Mouse (Mus musculus): ENCODE data around the gene Rftn1.
"Not testable (repeated sequence)": the region's sequence is repeated elsewhere in the genome, so short reads cannot be mapped to it uniquely, and the experiment has no call there.

Rftn1 gene

GRCm38 (mm10) chr17:50127045-50127813 lies 63.2 kb downstream of the Rftn1 start:
- DNase-seq (ENCODE audit: low read depth, low spot score) = no peak

GRCm38 (mm10) chr17:50126545-50126944 lies 63.9 kb downstream of the Rftn1 start:
- DNase-seq (ENCODE audit: low read depth, low spot score) = no peak

DNA sequence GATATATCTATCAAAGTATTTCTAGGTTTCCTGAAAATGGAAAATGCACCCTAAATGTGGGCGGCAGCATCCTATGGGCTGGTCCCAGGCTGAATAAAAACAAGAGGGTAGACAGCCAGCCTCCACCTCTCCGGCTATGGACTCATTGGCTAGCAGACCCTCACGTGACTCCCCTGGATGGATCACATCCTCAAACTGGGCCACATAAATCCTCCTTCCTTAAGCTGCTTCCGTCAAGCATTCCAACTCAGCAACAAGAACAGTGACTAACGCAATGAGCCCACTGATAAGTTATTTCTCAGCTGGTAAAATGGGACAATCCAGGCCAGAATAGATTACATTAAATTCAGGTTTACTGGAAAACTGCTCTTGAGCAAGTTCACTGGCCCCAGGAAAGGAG lies 64.6 kb downstream of the Rftn1 start:
- no peak for DNase-seq (ENCODE audit: low read depth, low spot score)

DNA sequence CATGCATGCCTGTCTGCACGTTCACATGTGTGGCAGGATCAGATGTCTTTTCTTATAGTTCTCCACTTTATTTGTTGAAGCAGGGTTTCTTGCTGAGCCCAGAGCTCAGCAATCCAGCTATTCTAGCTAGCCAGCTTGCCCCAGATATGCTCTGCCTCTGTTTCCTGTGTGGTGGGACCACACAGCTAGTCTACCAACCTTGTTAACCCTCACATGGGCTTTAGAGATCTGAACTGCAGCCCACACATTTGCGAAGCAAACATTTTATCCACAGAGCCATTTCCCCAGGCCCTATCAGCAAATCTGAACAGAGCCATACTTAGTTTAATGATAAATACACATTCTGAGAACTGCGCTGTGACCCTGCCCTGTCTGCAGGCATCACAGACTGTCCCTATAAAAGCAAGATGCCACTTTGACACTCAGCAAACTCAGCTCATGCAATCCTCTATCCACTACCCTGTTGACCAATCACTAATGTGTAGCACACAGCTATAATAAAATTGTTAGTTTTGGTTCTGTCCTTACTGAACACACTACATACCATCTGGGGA lies 65.2 kb downstream of the Rftn1 start:
- DNase-seq (ENCODE audit: low read depth, low spot score) = no peak

DNA sequence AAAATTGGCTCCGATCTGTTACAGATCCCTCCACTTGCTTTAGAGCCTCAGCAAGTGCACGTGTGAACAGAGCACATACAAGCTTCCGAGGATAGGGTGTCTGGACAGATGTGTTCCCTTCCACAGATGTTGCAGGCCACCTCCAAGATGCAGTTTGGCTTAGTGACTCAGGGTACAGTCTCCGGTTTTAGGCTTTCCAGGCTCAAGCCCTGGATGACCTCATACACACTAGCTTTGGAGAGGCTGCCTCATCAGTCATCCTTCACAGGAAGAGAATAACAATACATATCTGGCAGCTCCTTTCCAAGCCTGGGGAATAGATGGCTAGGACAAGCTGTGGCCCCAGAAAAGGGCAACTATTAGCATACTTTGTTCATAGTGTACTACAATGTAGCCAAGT lies 65.8 kb downstream of the Rftn1 start:
- DNase-seq (ENCODE audit: low read depth, low spot score) = no peak

GRCm38 (mm10) chr17:50122555-50122954 lies 67.9 kb downstream of the Rftn1 start:
- no peak for DNase-seq (ENCODE audit: low read depth, low spot score)

DNA sequence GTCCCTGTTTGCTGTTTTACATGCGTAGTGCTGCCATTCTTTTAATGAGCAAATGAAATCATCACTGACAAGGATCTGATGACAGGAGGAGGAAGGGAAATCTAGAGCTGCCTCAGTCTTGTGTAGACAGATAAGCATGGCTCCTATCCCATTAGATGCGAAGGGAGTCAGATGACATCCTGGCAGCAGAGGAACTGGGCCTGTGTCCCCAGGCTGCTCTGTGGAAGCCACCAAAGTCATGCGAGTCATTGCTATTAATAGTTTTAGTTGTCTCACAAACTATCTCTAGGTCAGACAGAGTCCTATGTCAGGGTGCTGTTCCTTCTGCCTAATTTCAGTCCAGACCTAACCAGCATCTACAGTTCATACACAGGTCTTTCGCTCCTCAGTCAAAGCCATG lies 70.4 kb downstream of the Rftn1 start:
- DNase-seq (ENCODE audit: low read depth, low spot score) = no peak

DNA sequence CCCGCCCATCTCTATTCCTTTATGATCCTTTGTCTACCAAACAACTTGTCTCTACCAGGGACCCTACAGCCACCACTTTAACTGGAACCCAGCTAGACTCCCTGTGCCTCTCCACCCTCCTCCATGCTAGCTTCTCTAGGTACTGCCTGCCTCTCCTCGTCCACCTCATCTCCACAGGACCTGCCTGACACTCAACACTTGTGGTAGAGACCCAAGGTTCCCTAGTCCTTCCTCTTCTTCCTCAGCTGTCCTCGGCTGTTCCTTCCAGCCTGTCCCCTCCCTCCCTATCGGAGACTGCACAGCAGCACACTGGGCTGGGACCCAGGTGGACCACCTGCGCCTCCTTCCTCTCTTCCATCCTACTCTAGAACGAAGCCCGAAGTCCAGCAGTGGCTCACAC lies 73.0 kb downstream of the Rftn1 start:
- no peak for DNase-seq (ENCODE audit: low read depth, low spot score)

DNA sequence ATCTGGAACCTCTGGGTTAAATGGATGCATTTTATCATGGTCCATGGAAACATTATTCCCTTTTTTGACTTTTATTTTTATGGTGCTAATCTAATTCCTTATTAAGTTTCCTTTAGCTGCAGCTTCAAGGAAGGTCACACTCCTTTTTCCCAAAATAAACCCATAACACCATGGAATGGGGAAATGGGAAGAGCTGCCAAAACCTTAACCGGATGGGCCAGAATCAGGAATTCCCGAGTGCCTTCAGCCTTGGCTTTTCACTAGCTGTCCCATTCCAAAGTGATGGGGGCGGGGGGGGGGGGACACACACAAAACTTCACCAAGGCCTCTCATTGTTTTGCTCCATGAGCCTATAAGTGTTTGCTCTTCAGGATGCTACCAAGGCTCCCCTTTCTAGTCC lies 73.5 kb downstream of the Rftn1 start:
- no peak for DNase-seq (ENCODE audit: low read depth, low spot score)

DNA sequence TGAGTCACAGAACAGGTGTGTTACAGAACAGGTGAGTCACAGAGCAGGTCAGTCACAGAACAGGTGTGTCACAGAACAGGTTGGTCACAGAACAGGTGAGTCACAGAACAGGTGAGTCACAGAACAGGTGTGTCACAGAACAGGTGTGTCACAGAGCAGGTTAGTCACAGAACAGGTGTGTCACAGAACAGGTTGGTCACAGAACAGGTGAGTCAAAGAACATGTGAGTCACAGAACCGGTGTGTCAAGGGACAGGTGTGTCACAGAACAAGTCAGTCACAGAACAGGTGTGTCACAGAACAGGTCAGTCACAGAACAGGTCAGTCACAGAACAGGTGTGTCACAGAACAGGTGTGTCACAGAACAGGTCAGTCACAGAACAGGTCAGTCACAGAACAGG lies 74.1 kb downstream of the Rftn1 start:
- not testable (repeated sequence) for DNase-seq (ENCODE audit: low read depth, low spot score)

DNA sequence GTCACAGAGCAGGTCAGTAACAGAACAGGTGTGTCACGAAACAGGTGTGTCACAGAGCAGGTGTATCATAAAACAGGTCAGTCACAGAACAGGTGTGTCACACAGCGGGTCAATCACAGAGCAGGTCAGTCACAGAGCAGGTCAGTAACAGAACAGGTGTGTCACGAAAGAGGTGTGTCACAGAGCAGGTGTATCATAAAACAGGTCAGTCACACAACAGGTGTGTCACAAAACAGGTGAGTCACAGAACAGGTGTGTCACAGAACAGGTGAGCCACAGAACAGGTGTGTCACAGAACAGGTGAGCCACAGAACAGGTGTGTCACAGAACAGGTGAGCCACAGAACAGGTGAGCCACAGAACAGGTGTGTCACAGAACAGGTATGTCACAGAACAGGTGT lies 74.8 kb downstream of the Rftn1 start:
- DNase-seq (ENCODE audit: low read depth, low spot score) = not testable (repeated sequence)

DNA sequence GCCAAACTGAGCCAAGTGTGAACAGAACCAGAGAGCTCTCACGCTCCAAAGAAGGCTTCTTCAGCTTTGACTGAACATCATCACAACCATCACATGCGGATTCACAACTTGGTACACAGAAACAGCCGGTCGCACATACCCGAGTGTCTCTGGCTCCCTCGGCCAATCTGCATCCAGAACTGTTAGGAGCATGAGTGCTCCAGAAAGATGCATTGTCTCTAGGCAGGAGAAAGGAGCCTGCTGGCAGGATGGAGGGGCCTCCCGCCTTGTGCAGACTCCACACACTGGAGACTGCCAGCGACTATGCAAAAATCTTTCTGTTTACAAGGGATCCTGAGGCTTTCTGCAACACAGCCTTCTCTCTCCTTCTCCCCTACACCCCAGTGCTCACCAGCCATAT lies 75.8 kb downstream of the Rftn1 start:
- no peak for DNase-seq (ENCODE audit: low read depth, low spot score)

GRCm38 (mm10) chr17:50110650-50111415 lies 79.6 kb downstream of the Rftn1 start:
- DNase-seq (ENCODE audit: low read depth, low spot score) = no peak

- DNase-seq (ENCODE audit: low read depth, low spot score) = no peak
Observed at GRCm38 (mm10) chr17:50106811-50107210, 83.7 kb downstream of the Rftn1 start.

DNA sequence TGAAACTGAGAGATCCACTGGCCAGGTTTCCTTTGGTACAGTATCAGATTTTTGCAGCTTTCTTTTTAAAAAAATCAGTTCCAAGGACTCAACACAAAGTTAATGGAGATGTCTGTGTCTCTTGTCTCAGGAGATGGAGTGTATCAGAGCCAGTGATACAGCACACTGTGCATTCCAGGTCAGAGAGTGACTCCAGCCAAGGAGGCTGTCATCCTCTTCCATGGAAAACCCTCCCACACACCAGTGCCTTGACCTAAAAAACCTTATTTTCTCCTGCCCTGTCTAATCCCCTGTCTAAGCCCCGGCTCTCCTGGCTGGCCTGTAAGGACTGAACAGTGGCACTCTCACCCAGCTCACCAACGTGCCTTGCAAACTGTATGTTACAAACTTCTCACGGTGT lies 86.3 kb downstream of the Rftn1 start:
- DNase-seq (ENCODE audit: low read depth, low spot score) = no peak

DNA sequence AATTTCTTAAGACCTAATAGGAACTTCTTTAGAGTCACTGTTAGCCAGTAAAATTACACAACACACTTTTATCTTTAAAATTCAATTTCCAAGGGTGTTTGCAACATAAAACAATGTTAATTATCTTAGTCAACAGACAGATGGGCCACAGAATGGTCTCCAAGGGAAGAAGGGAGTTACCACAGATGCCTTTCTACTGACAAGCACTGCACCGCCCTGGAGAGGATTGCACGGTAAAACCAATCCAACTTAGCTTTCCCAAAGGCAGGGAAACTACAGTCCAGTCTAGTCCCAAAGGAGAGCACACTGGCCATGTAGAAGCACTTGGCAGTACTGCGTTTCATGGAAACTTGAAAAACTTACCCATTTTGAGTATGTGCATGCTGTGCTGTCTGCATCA lies 89.1 kb downstream of the Rftn1 start:
- no peak for DNase-seq (ENCODE audit: low read depth, low spot score)

- DNase-seq (ENCODE audit: low read depth, low spot score) = no peak
Observed at GRCm38 (mm10) chr17:50100070-50100469, 90.4 kb downstream of the Rftn1 start.

- no peak for DNase-seq (ENCODE audit: low read depth, low spot score)
Observed at GRCm38 (mm10) chr17:50099378-50099777, 91.1 kb downstream of the Rftn1 start.

- DNase-seq (ENCODE audit: low read depth, low spot score) = no peak
Observed at GRCm38 (mm10) chr17:50098297-50098696, 92.2 kb downstream of the Rftn1 start.

DNA sequence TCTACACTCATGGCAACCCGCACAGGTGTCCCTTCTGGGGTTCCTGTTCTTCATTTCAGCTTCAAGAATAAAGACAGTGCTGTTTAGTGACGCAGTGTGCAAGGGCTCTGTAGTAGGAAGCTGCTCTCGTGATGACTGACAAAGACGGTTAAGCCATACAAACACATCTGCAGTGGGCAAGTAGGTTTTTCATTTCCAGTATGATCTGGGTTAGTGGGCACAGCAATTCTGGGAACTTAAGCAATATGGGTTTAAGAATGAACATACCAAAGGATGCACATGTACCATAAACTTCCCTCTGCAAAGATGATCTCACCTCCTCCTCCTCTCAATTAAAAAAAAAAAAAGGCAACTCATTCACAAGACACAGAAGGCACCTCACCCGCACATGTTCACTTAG lies 92.6 kb downstream of the Rftn1 start:
- DNase-seq (ENCODE audit: low read depth, low spot score) = no peak

DNA sequence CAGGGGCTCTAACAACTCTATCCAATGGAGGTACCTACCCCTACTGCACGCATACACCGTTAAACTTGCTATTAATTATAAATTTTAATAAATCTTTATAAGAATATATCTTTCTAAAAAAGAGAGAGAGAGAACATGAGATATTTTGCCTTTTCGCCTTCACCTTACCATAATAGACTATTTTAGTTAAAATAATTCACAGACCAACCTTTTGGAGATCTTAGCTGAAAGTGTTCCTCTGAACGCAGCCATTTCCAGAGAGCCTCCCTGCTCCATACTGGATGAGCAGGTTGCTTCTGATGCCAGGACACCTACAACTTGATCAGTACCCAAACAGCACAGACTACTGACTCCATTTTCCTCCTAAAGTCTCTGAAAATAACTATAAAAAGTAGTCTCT lies 94.2 kb downstream of the Rftn1 start:
- no peak for DNase-seq (ENCODE audit: low read depth, low spot score)

GRCm38 (mm10) chr17:50094596-50094995 lies 95.9 kb downstream of the Rftn1 start:
- DNase-seq (ENCODE audit: low read depth, low spot score) = no peak

- no peak for DNase-seq (ENCODE audit: low read depth, low spot score)
Observed at GRCm38 (mm10) chr17:50094077-50094476, 96.4 kb downstream of the Rftn1 start.

Data from retina, adult 2 months (tissue).